Mouse (Mus musculus): ENCODE measurements around the gene Agr2. TPM values are rescaled to one million over a fixed set of nuclear protein-coding genes. Genes with fewer than 3 reads are reported as not detected.

The Agr2 gene
- not detected for polyA plus RNA-seq (2017; shearing (Covaris generic))

GRCm38 (mm10) chr12:35992711-35993110 lies at the start of gene Agr2:
Gene Agr2, plus strand, starts transcription at chr12:35992907.

GRCm38 (mm10) chr12:36042348-36042778 lies 49.7 kb downstream of the Agr2 start, which contains the start of gene Tspan13:
Gene Tspan13, minus strand, starts transcription at chr12:36042500.

Other genes with a start within 250 kb of the Agr2 start
- not detected for gene Agr3, start 67.3 kb upstream of the Agr2 start, polyA plus RNA-seq (2017; shearing (Covaris generic))
- 386 TPM for gene Tspan13, start 49.6 kb downstream of the Agr2 start, polyA plus RNA-seq (2017; shearing (Covaris generic))
- 48.8 TPM for gene Ankmy2, start 164.2 kb downstream of the Agr2 start, polyA plus RNA-seq (2017; shearing (Covaris generic))
- gene Bzw2, start 165.2 kb downstream of the Agr2 start, polyA plus RNA-seq (2017; shearing (Covaris generic)): 171 TPM